Mouse (Mus musculus): ENCODE measurements at regions not wholly inside any gene's neighbourhood (a gene's known extent, or its start where the extent isn't known, plus 50 kb on each side); places are given as distances from the start of the nearest gene placed in this dataset.

DNA sequence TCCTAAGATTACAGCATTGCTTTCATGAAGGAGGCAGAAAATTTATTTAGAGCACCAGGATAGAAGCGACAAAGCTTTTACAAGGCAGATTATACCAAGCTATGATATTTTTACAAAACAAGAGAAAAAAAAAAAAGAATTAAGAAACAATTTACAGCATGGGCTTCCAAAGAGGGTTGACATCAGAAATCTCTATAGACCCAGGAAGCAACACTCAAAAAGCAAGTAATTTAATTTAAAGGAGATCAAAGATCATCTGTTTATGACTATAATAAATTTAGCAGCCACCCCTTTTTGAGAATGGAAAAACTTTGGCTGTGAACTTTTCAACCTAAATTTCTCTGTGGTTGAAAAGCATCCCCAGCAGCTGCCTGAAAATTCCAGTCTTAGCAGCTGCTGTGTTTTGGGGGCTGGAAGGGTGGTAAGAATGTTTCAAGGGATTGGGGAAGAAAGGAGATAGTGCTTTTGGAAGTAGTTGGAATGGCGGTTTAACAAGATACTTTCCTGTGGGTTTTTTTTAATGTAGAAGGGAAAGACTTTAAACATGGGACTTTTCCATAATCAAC is 1621.0 kb upstream of the Flrt2 start:
- DNase-seq (ENCODE audit: low spot score) (peak; percentile 72), ATAC-seq (ENCODE audit: low FRiP score, low read depth) (peak; percentile 83)
- Histone ChIP-seq H3K4me2 (replicated peaks; ENCODE audit: low read depth, low read length, severe bottlenecking) (no peak overlapping the region), H3K9me3 (ENCODE audit: control insufficient read depth, low read length) (no peaks in the 10 kb centered on the region), H3K4me3 (replicated peaks; ENCODE audit: low read length) (no peak overlapping the region), H3K4me1 (ENCODE audit: control insufficient read depth, insufficient read depth, low read length) (peaks cover 6% of the 10 kb centered on the region; the same call in 1 of the 2 replicates), H3K27ac (replicated peaks; ENCODE audit: low read depth, low read length) (no peak overlapping the region), H3K27me3 (ENCODE audit: control insufficient read depth, insufficient read depth, low read length) (no peaks in the 10 kb centered on the region), H3K9ac (ENCODE audit: low read depth, low read length, severe bottlenecking) (no peak overlapping the region), H3K36me3 (ENCODE audit: control insufficient read depth, insufficient read depth, low read length) (no peaks in the 10 kb centered on the region)
- TF ChIP-seq POLR2A (IDR thresholded peaks at IDR 0.05; ENCODE audit: borderline replicate concordance, extremely low read depth, insufficient read depth, insufficient read length) = no peak
- WGBS = 51% methylated on average over 2 of the region's 2 CpGs

- WGBS = 55% methylated on average over 1 of the region's 1 CpGs
These were observed 1586.4 kb upstream of the Flrt2 start for GRCm38 (mm10) chr12:94105582-94106162.

GRCm38 (mm10) chr12:94150143-94150542 is 1541.9 kb upstream of the Flrt2 start:
- no peaks in the 10 kb centered on the region for H3K4me1 ChIP-seq (ENCODE audit: control insufficient read depth, insufficient read depth, low read length)
- H3K4me2 ChIP-seq (replicated peaks; ENCODE audit: low read depth, low read length, severe bottlenecking) = no peak overlapping the region
- no peak overlapping the region for H3K4me3 ChIP-seq (replicated peaks; ENCODE audit: low read length)
- DNase-seq (ENCODE audit: low spot score) (no peak), ATAC-seq (ENCODE audit: low FRiP score, low read depth) (no peak)
- no peaks in the 10 kb centered on the region for H3K27me3 ChIP-seq (ENCODE audit: control insufficient read depth, insufficient read depth, low read length)
- H3K36me3 ChIP-seq (ENCODE audit: control insufficient read depth, insufficient read depth, low read length) = no peaks in the 10 kb centered on the region
- H3K27ac ChIP-seq (replicated peaks; ENCODE audit: low read depth, low read length) = no peak overlapping the region
- no peaks in the 10 kb centered on the region for H3K9me3 ChIP-seq (ENCODE audit: control insufficient read depth, low read length)
- TF ChIP-seq POLR2A (IDR thresholded peaks at IDR 0.05; ENCODE audit: borderline replicate concordance, extremely low read depth, insufficient read depth, insufficient read length) = no peak
- 70% methylated on average over 5 of the region's 5 CpGs for WGBS
- no peak overlapping the region for H3K9ac ChIP-seq (ENCODE audit: low read depth, low read length, severe bottlenecking)

More at GRCm38 (mm10) chr12:94105582-94106162, 1586.4 kb upstream of the Flrt2 start:
- DNase-seq (ENCODE audit: low spot score) (no peak), ATAC-seq (ENCODE audit: low FRiP score, low read depth) (no peak)
- Histone ChIP-seq H3K36me3 (ENCODE audit: control insufficient read depth, insufficient read depth, low read length) (no peaks in the 10 kb centered on the region), H3K9me3 (ENCODE audit: control insufficient read depth, low read length) (no peaks in the 10 kb centered on the region), H3K4me1 (ENCODE audit: control insufficient read depth, insufficient read depth, low read length) (no peaks in the 10 kb centered on the region), H3K4me2 (replicated peaks; ENCODE audit: low read depth, low read length, severe bottlenecking) (no peak overlapping the region), H3K4me3 (replicated peaks; ENCODE audit: low read length) (no peak overlapping the region), H3K27ac (replicated peaks; ENCODE audit: low read depth, low read length) (no peak overlapping the region), H3K9ac (ENCODE audit: low read depth, low read length, severe bottlenecking) (no peak overlapping the region), H3K27me3 (ENCODE audit: control insufficient read depth, insufficient read depth, low read length) (no peaks in the 10 kb centered on the region)
- no peak for TF ChIP-seq POLR2A (IDR thresholded peaks at IDR 0.05; ENCODE audit: borderline replicate concordance, extremely low read depth, insufficient read depth, insufficient read length)

DNA sequence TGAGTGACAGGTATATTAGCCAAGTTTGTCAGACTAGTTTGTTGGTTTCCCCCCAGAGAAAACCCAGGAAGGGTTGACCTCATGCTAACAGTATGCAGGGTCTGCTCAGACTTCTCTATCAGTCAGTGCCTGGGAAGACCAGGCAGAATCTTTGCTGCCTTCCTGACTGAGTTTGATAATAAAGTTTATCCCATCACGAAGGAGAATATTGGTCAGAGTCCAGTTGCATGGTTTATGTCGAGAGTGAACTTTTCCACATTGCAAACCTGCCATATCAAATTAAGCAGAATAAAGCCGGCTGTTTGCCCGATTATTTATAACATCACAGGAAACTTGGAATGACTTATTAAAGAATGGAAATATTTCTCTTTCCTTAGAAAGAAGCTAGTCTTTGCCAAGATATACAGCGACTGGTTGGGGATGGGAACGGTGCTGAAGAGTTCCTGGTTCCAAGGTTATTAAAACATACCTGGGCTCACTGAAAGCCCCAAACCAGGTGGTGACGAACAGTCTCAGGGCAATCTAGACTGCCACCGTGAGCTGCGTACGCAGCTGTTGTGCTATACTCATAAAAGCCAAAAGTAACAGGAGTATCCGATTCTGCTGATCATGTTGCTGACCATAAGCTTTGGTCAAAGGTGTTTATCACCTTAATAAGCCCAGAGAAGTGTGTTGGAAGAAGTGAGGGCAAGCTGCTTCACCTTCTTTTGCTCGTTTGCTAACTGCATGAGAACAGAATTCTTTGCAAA is 1536.7 kb upstream of the Flrt2 start:
- 34% methylated on average over 12 of the region's 12 CpGs for WGBS
- TF ChIP-seq POLR2A (IDR thresholded peaks at IDR 0.05; ENCODE audit: borderline replicate concordance, extremely low read depth, insufficient read depth, insufficient read length) = no peak
- DNase-seq (ENCODE audit: low spot score) = peak; percentile 64

GRCm38 (mm10) chr12:94182358-94182757 is 1509.7 kb upstream of the Flrt2 start:
- no peaks in the 10 kb centered on the region for H3K36me3 ChIP-seq (ENCODE audit: control insufficient read depth, insufficient read depth, low read length)
- no peak for TF ChIP-seq POLR2A (IDR thresholded peaks at IDR 0.05; ENCODE audit: borderline replicate concordance, extremely low read depth, insufficient read depth, insufficient read length)
- H3K27ac ChIP-seq (replicated peaks; ENCODE audit: low read depth, low read length) = no peak overlapping the region
- H3K27me3 ChIP-seq (ENCODE audit: control insufficient read depth, insufficient read depth, low read length) = no peaks in the 10 kb centered on the region
- no peak overlapping the region for H3K4me3 ChIP-seq (replicated peaks; ENCODE audit: low read length)
- ATAC-seq (ENCODE audit: low FRiP score, low read depth) = no peak
- H3K4me1 ChIP-seq (ENCODE audit: control insufficient read depth, insufficient read depth, low read length) = no peaks in the 10 kb centered on the region
- no peak for DNase-seq (ENCODE audit: low spot score)
- H3K4me2 ChIP-seq (replicated peaks; ENCODE audit: low read depth, low read length, severe bottlenecking) = no peak overlapping the region
- H3K9me3 ChIP-seq (ENCODE audit: control insufficient read depth, low read length) = no peaks in the 10 kb centered on the region
- WGBS = 42% methylated on average over 1 of the region's 1 CpGs
- H3K9ac ChIP-seq (ENCODE audit: low read depth, low read length, severe bottlenecking) = no peak overlapping the region

More for the DNA sequence above, 1536.7 kb upstream of the Flrt2 start:
- Histone ChIP-seq H3K27ac (replicated peaks; ENCODE audit: low read depth, low read length) (no peak overlapping the region), H3K9ac (ENCODE audit: low read depth, low read length, severe bottlenecking) (no peak overlapping the region), H3K4me2 (replicated peaks; ENCODE audit: low read depth, low read length, severe bottlenecking) (0 out of 2 replicates have a peak overlapping the region, but pooled peaks have one; percentile 8), H3K27me3 (ENCODE audit: control insufficient read depth, insufficient read depth, low read length) (no peaks in the 10 kb centered on the region), H3K4me3 (replicated peaks; ENCODE audit: low read length) (no peak overlapping the region), H3K9me3 (ENCODE audit: control insufficient read depth, low read length) (no peaks in the 10 kb centered on the region), H3K36me3 (ENCODE audit: control insufficient read depth, insufficient read depth, low read length) (no peaks in the 10 kb centered on the region), H3K4me1 (ENCODE audit: control insufficient read depth, insufficient read depth, low read length) (peaks cover 3% of the 10 kb centered on the region; the same call in 1 of the 2 replicates)
- peak; percentile 41; the same call in 1 of the 2 replicates for ATAC-seq (ENCODE audit: low FRiP score, low read depth)

All from limb, embryonic 14.5 days (tissue).